Mouse (Mus musculus) gastrocnemius, adult 18-20 months (tissue): ENCODE data around the gene Ccr1l1. TPM values are rescaled to one million over a fixed set of nuclear protein-coding genes. Genes with fewer than 3 reads are reported as not detected.
"Not testable (repeated sequence)": the region's sequence is repeated elsewhere in the genome, so short reads cannot be mapped to it uniquely, and the experiment has no call there.

ENCODE experiments used
- DNase-seq: peaks from one replicate; pipeline ENCODE4 v3.0.0; 2021; ENCODE audit warnings: low spot score
- long read RNA-seq, 2 experiments: library from polyadenylated mRNA; stranded (forward); transcript quantifications; one replicate each; pipeline ENCODE4 v2.0.0; 2021
- total RNA-seq, 2 experiments: library from RNA; stranded (reverse); gene quantifications; 2 replicates each; pipeline ENCODE4 v1.2.3; 2021

Ccr1l1 gene
- total RNA-seq: not detected
- long read RNA-seq, experiment 1: 0 reads
- long read RNA-seq, experiment 2: 0 reads

DNA sequence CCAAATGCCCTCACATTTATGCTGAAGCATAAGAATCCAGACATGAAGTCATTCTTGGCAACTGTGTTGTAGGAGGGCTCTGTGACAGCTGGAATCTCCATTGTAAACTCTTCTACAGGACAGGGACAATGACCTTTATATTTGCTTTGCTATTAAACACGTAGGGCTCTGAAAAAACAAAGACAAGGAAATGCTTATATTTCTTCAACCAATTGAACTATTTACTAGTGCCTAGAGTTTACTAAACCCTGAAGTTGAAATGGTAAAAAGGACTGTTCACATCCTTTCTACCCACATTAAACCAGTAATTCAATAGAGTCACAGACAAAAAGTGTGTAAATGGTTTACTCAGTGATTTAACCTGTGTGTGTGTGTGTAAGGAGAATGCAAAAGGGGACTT lies at the start of gene Ccr1l1:
Gene Ccr1l1 (minus strand): TSS at position 101 of the 400 bp plus-strand sequence.
- no peak for DNase-seq

DNA sequence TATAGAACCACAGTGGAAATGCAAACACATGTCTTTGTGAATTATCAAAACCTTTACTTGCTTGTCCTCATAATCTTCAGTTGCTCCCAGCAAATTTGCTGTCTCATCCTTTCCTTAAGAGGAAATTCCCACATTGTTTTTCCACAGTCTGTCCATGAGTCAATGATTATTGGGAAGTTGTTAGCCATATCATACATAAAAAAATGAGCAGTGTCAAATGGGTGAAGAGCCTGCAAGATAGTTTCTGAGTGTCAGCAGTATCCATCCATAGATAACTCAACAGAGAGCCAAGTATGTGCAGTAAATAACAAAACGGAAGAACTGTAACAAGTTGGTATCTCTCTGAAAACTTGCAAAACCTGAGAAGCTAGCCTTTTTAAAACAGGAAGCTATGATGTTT lies 43.5 kb upstream of the Ccr1l1 start, which contains the start of gene Ccr3:
Gene Ccr3 (plus strand): TSS at position 301 of the 400 bp plus-strand sequence.
- DNase-seq: no peak

DNA sequence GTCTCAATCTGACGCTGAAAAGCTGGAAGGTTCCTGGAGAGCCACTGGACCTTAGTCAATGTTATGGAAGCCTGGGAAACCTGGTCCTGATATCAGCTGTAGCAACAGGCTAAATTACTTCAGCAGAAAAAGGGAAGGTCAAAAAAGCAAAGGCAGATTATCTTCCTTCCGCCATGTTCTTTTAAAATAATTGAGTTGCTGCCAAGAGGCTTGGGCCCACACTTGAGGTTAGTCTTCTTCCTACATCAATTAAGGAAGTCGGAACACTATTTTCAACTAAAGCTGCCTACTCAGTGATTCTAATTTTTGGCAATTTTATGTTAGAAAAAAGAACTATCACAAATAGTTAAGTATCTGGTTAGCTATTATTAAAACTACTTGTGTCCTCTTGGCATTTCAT lies 41.7 kb upstream of the Ccr1l1 start:
- no peak for DNase-seq

DNA sequence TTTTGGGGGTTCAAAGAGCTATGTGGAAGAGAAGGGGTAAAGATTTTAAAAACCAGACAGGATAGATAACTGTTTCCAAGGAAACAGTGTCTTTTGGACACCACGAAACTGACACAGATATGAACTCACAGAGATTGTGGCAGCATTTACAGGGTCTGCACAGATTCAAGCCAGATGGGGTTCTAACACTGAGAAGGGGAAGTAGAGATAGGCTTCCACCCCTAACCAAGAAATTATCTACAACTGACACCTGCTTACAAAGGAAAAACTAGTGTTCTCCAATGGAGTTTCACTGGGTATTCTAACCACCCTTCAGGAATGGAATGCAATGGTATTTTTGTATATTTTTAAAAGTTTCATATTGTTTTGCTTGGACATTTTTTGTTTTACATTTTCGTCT lies 37.8 kb upstream of the Ccr1l1 start:
- DNase-seq: no peak

DNA sequence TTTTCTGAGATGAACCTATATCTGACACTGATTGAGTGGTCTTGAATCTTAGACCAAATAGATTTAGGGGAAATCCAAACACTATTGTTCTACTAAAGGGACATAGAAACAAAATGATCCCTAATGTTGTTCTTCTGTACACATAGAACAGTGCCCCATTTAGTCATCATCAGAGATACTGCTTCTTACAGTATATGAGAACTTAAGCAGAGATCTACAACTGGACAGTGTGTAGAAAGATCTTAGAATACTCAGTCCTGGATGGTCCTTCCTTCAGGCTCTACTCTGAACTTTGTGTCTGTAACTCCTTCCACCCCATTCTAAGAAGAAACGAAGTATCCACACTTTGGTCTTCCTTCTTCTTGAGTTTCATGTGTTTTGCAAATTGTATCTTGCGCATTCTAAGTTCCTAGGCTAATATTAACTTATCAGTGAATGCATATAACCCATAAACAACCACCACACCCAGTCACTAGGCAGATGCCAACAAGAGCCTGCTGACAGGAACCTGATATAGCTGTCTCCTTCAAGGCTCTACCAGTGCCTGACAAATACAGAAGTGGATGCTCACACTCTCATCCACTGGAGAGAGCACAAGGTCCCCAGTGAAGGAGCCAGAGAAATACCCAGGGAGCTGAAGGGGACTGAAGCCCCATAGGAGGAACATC lies 36.9 kb upstream of the Ccr1l1 start:
- no peak for DNase-seq

DNA sequence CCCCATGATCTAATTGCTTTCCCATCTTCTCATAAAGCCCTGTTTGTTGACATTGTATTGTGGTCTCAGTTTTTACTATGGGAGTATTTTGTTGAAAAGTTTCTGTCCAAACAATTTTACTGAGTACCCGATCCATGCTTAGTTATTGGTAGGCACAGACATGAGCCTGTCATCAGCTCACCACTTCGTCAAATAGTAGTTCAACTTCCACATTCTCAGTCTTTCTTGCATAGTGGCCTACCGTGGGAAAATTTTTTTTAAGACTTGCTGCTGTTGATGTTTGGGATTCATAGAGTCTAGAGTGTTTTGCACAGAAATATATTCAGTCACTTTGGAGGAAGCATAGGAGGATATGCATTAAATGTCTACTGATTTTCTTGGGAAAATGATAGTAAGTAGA lies 35.1 kb upstream of the Ccr1l1 start:
- DNase-seq: no peak

DNA sequence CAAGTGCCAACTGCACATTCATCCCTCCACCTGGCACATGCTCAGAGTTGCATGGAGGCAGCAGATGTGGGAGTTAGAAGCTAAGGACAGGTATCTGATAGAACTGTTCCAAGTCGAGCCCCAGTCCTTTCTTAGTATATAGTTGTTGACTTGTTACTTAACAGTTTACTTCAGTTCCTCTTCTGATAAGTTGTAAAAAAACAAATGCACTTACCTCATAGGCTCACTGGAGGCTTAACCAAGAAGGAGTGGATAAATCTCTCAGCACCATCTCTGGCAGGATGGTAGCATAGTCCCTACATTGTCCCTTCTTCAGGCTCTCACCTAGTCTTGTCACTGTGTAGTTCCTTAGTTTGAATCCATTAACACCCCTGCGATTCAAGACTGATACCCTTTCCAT lies 34.5 kb upstream of the Ccr1l1 start:
- DNase-seq: no peak

DNA sequence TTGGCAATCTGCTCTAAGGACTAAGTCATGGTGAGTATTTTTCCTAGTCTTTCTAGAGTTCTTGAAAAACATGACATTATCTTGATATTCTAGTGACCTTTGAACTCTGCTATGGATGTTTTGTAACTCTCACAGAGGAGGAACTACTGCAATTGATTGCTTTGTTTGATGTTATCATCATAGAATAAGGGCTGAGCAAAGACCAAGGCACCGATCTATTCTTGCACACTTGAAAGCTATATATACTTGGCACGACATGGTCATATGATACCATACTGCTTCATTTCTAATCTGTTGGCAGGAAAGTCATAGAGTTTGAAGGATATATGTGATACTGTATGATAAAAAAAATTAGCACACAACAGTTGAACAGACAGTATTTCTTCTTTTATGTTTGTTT lies 21.6 kb upstream of the Ccr1l1 start:
- DNase-seq: no peak

DNA sequence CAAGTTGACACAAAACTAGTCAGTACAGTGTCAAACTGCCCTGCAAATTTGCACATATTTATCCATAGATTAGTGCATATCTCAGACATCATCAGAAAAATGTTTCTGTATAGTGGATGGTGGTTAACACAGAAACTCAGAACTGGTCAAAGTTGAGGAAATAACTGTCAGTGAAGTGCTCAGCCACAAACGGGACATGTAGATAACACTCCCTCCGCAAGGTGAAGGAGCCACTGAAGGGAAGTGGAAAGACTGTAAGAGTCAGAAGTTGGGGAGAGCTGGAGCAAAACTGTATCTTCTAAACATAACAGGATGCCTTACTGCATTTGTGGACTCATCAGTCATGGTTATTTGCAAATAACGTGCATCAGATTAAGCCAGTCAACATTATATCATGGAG lies 19.5 kb upstream of the Ccr1l1 start:
- DNase-seq: no peak

DNA sequence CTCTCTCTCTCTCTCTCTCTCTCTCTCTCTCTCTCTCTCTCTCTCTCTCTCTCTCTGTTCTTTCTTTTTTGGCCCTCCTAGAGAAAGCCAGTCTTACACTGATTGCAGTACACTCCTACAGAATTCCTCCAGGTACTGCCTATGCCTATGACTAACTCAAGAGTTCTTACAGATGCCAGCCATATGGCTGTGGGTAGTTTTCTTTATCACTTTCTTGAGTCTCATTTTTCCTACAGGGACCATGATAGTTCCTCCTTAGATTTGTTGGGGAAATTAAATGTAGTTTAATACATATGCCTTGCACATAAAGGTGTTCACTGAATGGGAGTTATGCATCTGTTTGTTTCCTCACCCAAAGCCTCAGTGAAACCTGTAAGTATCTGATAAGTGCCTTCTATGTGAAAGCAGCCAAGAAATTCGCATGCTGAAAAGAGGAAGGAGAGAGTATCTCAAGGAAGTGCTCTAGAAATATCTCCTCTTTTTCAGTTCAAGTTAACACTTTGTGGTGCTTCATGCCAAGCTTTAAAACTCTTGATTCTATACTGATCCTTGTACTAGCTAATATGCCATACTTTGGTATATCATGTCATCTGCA lies 13.2 kb upstream of the Ccr1l1 start:
- DNase-seq: no peak

DNA sequence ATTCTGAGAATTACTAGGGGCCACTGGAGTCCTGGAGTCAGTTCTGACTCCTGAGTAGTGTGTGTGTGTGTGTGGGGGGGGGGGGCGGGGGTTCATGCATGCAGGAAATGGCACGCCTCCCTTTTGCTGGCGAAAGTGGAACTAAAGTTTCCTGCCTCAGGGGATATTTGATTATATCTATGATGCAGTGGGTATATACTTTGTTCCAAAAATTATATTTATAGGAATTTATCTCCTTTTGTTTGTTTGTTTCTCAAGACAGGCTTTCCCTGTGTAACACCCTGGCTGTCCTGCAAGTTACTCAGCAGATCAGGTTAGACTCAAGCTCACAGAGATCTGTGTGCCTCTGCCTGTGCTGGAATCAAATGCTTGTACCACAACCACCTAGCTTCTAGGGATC lies 11.5 kb upstream of the Ccr1l1 start:
- DNase-seq: no peak

DNA sequence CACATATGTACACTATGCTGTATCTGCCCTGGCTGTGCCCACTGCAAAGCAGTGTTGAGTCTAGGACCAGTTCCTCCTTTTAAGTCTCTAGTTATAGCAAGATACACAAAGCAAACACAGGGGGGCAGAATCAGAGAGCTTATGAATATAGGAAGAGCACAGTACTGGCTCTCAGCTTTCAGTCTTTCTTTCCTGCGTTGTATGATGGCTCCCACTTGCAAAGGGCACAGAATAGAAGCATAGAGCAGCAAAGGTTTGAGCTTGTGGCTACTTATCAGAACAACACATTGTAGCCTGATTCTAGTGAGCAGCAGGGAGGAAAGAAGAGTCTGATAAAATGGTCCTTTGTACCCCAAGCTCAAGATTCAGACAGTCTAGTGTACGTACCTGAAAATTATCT lies 8.0 kb upstream of the Ccr1l1 start:
- no peak for DNase-seq

DNA sequence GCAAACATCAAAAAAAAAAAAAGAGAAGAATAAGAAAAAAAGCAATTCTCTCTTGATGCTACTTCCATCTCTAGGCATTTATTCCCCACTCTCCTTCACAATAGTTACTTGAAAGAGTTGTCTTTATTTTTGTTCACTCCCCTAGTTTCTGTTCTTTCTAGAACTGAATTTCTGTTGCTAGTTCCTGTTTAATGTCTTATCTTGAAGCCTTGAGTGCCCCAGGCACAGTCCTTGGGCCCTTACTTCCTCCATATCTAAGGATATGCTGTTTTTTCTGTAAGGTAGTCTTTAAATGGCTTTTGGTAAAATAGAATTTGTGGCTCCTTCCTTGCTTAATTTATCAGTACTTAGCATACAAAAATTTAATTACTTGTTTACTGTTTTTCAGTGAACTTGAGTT lies 6.7 kb upstream of the Ccr1l1 start:
- no peak for DNase-seq

DNA sequence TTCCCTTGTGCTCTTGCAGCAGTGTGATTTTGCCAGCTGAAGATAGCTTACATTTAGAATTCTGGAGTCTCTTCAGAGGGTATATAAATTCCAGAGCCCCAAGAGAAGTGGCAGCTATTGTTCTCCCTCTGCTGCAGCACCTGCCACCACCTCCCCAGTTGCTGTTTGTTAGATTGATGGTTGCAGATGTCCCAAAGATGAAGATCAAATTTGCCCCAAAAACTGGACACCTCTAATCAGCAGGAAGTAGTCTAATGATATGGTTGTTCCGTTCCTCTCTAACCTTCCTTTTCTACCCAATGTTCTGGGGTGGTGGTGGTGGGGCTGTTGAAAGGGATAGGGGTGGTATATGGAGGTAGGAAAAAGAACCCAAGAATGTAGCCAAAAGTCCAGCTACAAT lies 4.5 kb upstream of the Ccr1l1 start:
- DNase-seq: no peak

DNA sequence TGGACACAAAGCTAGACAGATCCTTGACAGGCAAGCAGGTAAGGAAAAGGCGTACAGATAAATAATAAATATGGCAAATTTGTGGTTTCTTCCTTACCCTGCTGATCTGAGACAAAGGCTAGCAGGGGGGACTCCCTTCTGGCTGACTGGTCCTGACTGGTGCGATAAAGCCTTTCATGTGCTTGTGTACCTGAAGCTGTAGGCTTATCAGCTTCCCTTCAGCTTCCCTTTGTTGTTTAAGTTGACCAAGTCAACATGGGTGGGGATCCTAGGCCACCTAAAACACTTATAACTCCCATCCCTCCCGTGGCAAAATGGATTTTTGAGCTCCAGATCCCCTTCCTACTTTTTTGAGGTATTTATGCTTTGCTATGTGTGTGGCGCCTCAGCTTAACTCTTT lies 3.7 kb upstream of the Ccr1l1 start:
- no peak for DNase-seq

DNA sequence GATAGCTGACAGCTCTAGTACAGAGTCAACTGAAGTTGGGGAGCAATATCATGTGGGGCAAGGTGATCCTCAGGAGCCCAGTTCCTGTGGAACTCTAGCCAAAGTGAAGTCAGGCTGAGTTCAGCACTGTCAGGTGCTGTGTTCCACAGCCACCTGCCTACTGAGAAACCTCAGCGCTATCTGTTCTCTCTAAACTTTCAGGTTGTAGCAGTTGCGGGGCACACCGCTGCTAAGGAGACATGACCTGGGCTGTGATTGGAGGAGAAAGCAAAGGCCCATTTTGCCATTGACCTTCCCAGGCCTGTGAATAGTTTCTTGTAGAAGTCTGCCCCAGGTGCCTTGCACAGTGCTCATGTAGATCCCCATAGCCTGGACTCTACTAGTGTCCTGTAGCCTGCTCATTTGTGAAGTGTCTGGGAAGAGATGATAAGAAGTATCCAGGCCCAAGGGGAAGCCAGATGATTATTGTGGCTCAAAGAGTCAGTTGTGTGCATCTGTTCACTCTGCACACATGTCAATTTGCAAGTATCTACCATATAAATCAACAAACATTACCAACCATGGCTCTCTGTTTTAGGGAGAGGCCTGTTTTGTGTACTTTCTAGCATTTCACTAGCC lies 2.8 kb upstream of the Ccr1l1 start:
- DNase-seq: not testable (repeated sequence)

DNA sequence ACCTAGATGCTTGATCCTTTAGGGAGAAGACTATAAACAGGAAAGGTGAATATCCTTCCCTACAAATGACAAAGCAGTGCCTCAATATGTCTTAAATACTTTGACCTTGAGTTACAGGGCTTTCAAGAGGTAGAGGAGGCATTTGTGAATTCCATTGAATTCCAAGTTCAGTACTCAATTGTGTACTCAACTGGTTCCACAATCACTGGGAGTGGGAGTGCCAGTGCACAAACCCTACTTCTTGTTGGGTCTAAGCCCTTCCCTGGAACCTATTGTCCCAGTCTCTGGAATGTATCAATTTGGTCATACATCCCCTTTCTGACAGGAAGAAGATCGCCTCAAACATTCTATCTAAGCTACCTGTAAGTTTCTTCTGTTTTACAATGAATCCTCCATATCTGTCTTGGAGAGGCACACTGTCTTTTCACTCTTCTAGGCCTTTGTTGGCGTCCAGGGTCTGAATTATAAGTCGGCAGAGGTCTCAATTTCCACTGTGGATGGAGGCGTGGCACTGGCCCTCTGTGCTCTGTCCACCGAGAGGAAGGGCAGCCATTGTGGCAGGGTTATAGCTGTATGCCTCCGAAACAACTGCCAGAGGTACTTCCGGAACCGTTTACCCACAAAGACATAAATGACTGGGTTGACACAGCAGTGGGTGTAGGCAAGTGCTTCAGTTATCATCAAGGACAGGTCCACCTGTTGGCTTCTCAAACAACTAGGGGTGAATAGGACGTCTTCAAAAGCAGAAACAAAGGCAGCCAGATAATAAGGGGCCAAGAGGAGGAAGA lies 1.1 kb downstream of the Ccr1l1 start:
- DNase-seq: no peak

DNA sequence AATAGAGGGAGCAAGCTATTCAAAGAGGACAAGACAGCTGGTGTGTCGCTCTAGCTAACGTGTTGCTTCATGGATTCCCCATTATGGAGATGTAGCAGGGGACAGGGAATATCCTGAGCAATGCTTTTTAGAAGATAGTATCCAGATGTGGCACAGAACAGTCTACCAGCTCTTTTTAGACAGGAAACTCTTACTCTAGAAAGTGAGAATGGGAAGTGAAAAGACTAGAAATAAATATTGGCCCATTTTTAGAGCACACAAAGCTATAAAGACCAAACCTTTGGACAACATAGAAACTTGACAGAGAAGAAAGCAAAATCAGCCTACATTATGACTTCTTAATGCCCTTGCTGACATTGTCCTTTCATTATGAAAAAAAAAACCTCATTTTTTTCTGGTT lies 2.6 kb downstream of the Ccr1l1 start:
- no peak for DNase-seq

DNA sequence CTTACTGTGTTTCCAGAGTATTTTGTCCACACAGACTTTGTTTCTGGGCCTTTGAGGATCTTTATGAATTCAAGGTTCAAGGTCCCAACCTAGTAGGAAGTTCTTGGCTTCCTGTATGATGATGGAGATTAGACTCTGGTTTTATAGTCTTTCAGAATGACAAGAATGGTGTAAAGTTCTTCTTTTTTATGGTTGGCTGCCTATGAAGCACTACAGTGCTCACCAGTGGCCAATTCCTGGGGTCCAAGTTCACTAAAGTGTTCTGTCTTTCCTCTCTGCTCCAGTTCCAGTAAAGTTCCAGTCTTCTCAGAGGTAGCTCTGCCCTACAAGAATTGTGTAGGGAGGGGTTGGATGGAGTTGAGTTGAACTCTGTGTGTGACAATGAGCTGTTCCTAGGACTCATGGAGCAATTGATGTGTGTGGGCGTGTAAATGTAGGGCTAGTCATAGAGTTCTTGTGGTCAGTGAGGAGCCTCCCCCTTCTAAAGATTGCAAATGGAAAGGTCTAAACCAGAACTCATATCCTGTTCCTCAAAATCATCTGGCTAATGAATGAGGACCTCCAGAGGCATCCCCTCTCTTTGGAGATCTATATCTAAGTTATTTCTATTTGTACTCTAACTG lies 9.8 kb downstream of the Ccr1l1 start, which contains the start of gene Ccr1:
Gene Ccr1 (minus strand): TSS at position 403 of the 623 bp plus-strand sequence.
- no peak for DNase-seq

DNA sequence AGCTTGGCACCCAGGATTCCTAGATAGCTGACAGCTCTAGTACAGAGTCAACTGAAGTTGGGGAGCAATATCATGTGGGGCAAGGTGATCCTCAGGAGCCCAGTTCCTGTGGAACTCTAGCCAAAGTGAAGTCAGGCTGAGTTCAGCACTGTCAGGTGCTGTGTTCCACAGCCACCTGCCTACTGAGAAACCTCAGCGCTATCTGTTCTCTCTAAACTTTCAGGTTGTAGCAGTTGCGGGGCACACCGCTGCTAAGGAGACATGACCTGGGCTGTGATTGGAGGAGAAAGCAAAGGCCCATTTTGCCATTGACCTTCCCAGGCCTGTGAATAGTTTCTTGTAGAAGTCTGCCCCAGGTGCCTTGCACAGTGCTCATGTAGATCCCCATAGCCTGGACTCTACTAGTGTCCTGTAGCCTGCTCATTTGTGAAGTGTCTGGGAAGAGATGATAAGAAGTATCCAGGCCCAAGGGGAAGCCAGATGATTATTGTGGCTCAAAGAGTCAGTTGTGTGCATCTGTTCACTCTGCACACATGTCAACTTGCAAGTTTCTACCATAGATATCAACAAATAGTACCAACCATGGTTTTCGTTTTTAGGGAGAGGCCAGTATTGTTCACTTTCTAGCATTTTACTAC lies 11.2 kb downstream of the Ccr1l1 start:
- DNase-seq: not testable (repeated sequence)

DNA sequence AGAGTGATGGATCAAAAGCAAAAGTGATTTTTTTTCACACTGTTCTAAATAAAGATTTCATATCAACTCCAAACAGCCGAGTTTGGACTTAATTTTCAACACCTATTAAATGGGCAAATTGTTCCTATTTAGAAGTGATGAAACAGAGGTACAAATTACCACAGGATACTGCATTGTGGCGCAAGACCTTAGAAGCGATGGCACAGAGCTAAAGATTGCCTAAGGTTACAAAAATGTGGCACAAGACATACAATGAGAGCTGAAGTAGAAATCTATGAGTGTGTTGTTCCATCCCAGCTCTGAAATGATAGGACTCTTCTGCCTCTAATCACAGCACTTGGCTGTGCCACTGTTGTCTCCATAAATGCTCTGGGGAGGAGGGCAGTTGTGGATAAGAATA lies 13.4 kb downstream of the Ccr1l1 start:
- DNase-seq: no peak
